Mouse (Mus musculus) forelimb bud, embryonic 11.5 days (tissue): ENCODE measurements around the gene Thbd.

ENCODE experiments used
- DNase-seq: peaks from one replicate; pipeline ENCODE4 v3.0.0-alpha.2; 2012; ENCODE audit warnings: low read depth, low spot score

Gene Thbd

DNA sequence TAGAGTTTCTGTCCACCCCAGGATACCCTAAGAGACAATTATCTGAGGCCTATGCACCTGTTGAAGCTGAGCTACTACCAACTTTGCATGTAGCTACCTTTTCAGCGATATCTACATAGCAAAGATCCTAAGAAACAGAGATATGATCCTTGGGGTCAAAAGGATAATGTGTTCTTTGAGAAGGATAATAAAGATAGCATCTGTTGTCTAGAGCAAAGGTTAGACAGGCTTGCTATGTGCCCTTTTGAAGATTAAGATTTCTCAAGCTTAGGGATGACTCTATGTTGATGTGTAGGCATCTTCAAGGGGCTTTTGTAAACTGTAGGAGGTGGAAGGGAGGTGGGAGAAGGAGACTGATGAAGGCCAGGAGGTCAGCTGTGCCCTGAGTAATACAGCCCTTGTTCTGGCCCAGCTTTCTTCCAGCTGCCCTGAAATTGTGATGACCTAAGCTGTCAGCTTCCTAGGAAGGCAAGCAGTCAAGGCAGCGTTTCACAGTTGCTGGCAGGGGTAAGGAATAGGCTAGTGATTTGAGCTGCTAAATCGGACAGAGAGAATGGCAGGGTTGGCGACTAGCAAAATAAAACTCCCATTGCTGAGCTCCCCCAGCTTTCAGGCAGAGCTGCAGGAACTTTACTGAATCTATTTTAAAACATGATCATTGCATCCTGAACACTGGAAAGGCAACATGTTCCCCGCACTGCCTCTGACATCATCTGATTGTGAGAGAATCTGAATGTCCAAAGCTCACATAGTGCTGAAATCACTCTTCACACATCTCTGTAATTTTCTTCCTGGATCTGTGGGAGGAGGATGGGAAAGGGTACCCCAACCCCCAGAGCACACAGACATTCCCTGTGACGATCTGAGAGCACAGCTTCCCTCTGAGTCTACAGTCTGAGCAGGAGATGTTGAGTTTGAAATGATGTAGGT is 20.1 kb downstream of the Thbd start:
- DNase-seq: no peak

DNA sequence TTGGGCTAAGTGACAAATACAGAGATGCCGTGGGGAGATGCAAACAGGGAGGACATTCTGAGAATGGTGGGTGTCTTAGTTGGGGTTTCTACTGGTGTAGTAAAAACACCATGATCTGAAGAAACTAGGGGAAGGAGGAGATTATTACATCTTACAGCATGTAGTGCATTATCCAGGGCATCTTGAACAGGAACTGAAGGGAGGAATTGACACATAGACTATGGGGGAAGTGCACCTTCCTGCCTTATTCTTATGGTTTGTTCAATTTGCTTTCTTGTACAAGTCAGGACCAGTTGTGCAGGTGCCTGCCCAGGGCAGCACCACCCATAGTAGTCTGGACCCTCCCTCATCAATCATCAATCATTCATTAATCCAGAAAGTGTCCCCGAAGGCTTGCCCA is 21.1 kb downstream of the Thbd start:
- DNase-seq: no peak

DNA sequence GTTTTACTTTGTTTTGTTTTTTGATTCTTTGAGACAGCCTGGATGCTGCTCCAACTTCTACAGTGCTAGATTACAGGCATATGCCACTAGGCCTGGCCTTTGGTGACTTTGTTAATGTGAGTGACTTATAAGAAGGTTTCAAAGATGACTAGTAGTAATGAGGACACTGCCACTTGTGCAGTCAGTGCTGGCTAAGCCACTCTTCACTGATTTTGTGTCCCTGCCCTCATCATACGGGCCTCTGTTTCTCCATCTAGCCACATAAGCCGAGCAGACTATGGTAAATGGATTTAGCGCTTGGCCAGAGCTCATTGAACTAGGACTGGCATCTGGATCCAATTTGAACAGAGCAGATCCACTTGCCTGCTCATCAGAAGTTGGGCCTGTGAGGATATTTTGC is 21.5 kb downstream of the Thbd start:
- DNase-seq: no peak

DNA sequence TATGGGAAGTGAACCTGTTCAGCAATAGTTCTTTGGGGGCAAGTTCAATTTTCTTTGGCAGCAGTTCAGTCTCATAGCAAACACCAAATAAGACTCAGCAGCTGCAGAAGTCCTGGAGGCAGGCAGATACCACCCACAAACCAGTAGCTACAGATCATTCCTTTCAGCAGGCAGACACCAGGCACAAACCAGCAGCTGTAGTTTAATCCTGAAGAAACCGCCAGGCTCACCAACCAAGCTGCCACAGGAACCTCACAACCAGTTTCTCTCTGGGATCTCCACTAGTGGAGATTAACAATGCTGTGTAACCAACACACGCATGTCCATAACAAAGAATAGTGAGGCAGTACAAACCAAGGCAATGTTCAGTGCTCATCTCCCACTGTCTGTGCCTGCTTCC is 26.9 kb downstream of the Thbd start:
- no peak for DNase-seq

DNA sequence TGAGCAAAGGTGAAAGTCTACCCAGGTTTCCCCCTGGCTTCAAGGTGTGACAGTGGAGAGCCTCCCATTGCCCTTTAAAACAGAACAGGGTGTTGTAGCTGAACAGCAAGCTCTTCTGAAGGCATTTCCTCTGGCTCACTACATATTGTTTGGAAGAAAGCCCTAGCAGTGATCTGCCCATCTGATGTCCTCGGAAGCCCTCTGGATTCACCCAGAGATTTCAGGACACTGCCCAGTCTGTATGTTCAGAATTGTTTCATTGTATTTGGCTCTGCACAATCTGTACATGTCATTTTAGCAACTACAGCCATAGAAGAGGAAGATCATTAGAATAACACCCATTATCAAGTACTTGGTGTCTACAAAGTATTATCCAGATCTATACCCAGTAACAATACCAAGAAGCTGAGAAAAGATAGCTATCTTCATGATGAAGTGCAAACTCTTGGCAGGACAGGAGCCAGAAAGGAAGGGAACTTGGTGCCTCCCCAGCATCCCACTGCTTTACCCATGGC is 28.0 kb downstream of the Thbd start:
- DNase-seq: no peak

DNA sequence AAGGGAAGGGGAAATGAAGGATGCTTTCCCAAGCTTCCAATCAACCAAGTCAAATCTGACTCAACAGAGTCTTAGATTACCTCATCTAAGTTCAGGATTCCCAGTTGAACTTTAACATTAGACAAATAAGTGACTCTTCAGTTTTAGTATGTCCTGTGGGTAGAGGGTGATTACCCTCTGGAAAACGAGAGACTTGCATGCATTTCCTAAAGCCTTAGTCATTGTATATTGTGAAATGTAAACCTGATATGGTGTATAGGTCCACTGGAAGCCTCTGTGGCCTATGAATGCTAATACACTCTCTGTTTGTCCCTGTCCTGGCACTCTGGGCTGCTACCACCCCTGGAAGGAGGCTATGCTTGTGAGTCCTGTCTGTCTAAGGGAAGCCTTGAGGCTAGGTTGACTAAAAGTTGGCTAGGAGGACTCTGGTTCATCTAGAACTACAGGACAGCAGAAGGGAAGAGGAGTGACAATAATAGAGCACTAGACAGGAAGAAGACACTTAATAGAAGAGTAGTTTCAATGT is 29.1 kb downstream of the Thbd start:
- DNase-seq: no peak

DNA sequence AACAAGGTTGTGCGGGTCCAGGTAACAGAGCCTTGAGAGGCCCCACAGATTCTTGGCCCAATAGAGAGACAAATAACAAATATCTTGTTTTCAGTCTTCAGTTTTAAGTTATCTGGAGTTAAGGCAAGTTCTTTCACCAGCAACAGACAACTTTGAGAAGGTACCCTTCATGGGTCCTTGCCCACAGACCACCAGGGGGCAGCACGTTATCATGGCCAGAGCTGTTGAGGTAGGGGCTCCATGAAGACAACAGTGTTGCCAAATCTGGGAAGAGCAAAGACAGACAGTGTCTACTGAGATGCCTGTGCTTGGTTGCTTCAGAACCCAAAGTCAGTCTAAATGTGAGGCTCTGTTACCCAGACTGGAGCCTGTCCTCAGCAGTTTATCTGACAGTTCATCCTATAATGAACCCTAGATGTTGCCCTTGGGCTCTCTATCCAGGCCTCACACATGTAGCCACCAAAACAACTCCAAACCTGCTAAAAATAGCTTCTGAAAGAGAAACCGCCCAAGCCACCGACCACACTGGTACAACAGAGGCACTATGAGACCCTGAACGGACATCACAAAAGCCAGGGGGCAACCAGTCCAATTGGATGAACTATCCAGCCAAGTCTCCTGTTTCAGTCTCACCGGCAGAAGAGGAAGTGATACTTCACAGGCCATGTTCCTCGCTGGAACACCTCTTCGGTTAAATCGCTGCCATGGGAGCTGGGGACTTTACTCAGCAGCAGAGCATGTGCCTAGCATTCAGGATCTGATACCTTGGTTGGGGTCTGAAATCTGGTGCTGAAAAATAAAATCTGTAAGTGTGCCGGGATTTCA is 32.5 kb downstream of the Thbd start:
- peak; percentile 12 for DNase-seq

DNA sequence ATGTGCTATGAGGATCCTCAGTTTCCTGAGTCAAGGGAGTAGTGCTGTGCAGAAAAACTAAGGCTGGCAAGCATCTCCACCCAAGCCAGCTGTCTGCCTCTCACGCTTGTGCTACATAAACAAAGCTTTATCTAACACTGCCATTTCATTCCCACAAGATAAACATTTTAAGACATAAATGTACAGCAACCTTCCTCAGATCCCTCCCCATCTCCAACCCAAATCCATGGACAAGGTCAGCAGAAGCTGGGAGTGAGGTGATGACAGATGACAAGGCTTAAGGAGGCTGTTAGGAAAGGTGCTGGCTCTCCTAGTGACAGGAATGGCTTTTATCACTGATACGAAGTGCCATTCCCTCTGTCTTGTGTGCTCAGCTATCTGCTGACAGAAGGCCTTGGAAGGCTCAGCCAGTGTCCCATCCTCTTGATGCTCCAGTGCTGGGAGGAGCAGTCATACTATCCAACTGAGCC is 34.4 kb downstream of the Thbd start:
- no peak for DNase-seq

DNA sequence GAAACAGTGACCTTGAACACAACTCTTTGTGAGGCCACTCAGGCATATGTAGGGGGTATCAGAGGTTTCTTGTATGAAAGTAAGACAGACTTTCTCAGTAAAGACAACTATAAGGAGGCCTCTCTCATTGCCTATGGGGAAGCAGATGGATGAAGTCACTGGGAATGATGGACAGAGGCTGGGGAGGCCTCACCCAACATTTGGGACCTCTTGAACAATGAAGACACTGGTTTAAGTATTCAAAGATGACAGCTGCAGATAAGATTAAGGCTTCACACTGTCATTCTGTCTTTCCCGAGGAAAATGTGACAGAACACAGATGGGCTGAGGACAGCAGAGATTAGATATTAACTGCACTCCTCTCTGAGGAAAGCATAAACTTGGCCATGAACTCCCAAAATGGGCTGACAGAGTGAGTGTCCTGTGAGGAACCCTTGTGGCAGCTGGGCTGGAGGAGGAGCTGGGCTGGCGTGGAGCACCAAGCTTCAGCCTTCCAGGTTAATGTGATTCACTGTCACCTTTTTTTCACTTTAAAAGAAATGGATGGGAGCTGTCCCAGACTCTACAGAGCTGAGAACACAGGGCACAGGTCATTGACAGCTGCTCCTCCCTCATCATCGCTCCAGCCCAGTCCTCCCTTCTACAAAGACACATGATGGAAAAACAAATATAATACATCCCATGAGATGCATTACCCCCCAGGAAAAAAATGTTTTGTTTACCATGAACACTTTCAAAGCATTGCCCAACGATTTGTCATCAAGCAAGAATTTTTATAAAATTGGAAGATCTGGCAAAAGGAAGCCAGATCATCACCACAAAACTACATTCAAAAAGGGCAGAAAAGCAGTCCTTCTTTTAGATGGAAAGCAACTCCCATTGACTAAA is 36.0 kb downstream of the Thbd start:
- DNase-seq: no peak

DNA sequence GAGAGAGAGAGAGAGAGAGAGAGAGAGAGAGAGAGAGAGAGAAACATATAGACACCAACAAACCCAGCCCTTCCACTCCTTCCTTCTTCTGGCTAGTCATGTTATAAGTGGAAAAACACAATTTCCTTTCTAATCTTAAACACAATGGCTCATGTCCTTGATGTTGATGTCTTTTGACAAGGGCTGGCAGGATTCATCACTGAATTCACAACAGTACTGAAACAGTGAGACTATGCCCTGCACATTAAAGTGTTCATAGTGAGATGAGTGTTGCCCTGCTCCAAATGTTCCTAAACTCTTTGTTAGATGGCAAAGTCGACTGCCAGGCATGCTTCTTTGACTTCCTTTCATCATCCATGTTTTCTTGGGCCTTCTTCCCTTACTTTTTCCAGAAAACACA is 42.8 kb downstream of the Thbd start:
- DNase-seq: no peak

DNA sequence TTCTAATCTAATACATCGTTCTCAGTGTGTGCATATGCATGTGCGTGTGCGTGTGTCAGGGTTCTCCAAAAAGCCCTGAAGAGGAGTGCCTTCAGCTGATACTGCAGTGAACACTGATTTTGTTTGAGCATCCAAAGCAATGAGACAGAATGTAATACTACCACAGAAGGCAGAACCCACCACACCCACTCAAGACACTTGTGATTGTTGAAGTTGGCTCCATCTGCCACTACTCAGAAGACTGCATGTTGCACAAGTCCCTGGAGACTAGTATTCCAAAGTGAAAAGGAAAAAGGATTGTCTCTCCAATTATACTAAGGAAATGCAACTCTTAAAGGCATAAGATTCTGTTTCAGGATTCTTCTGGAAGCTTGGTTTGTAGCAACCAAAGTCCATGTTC is 43.5 kb downstream of the Thbd start:
- no peak for DNase-seq

DNA sequence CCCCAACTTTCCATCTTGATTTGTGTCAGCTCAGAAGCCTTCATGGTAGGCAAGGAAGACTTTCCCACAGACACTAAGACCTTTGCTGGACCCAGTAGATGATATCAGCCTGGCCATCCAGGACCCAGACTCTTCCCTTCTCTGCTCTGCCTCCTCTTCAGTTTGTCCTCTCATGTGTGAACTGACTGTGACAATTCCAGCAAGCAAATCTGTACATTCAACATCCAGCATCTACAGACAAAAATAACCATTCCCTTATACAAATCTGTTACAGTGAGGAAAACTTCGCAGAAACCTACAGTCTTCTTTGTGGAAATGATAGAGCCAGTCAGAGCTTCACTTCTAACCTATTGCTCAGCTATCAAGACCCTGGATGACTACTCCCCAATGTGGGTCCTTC is 50.8 kb downstream of the Thbd start:
- DNase-seq: no peak
